Mouse (Mus musculus) large intestine, adult 2 months (tissue): ENCODE results near the gene Gm21767. TPM values are rescaled to one million over a fixed set of nuclear protein-coding genes. Genes with fewer than 3 reads are reported as not detected.
"Not testable (repeated sequence)": the region's sequence is repeated elsewhere in the genome, so short reads cannot be mapped to it uniquely, and the experiment has no call there.

Experiments
- DNase-seq: peaks from one replicate; pipeline ENCODE4 v3.0.0-alpha.2; 2012; ENCODE audit warnings: low read depth, low spot score
- WGBS: fragments of 180-500 bp; shearing (Covaris S2); methylation state at CpG from one replicate; pipeline ENCODE4 v1.1.7; 2018; 5-methylcytosine and 5-hydroxymethylcytosine counted together
- polyA plus RNA-seq: library from polyadenylated mRNA; depleted of rRNA; stranded (reverse); fragments of >200 nt; gene quantifications from 2 replicates; pipeline ENCODE4 v1.2.3, GENCODE M21; 2012; rRNA removed

Gm21767 gene
- not detected in 2 replicates for polyA plus RNA-seq

GRCm38 (mm10) chrY:13941438-13941837, at the start of gene Gm21767:
TSS of gene Gm21767 (plus strand) at chrY:13941738.
- no CpG with 5 or more reads among the region's 3 CpGs for WGBS

More at GRCm38 (mm10) chrY:13941438-13941837, at the start of gene Gm21767:
- not testable (repeated sequence) for DNase-seq
